8 mouse cellular contexts compared by ENCODE assay signal in the genomic region with DNA sequence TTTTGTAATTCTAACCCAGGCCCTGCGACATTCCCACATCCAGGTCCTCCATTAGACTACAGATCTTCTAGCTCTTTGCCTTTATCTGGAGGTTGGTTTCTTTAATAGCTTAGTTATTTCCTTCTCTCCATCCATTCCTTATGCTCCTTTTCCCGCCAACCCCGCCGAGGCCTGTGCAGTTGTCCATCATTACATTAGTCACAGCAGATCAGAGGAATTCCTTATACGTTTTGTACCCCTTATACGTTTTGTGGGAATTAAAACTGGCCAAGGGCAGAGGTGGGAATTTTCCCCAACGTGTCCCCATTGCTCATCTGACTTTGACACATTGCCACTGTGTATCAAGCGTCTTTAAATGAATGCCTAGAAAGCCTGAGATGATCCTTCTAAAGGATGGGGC. TPM values are rescaled to one million over a fixed set of nuclear protein-coding genes. Genes with fewer than 3 reads are reported as not detected.
DNase-seq lines count a peak whose midpoint lies in the region; ATAC-seq and TF ChIP-seq lines count a peak whose summit lies in the region.

No protein-coding gene starts in this region.

- no peak for ATAC-seq in heart, postnatal 0 days (ENCODE audit: insufficient read depth, low read depth)
- ATAC-seq in forebrain, embryonic 15.5 days (replicated peaks): peak; percentile 24; the same call in 1 of the 2 replicates

- H3K4me3 ChIP-seq in heart, postnatal 0 days (ENCODE audit: low read depth, low read length): peak overlapping the region; percentile 64
- H3K4me3 ChIP-seq in ES-E14 (ENCODE audit: insufficient read depth in 1 of 2, low read depth in 1 of 2, low read length in 2 of 2, poor library complexity in 1 of 2, severe bottlenecking in 1 of 2) (peak overlapping the region; percentile 76 to 84), macrophage (ENCODE audit: inconsistent target) (peak overlapping the region; percentile 92; the same call in 1 of the 2 replicates)
- peak overlapping the region; percentile 81 for H3K4me3 ChIP-seq in forebrain, embryonic 15.5 days

- in situ Hi-C loops in ES-E14 (cut with MboI; ENCODE audit: low sequenced_read_pairs in 2 of 2, unreplicated experiment in 2 of 2): no loop called here

- DNase-seq in heart, postnatal 0 days (ENCODE audit: low spot score): no peak
- no peak for DNase-seq in heart, postnatal 25 days (ENCODE audit: low spot score)
- DNase-seq in ES-E14 (ENCODE audit: low read depth, low spot score): no peak
- no peak for DNase-seq in urinary bladder, adult 18-20 months (ENCODE audit: low spot score in 2 of 2)
- no peak for DNase-seq in urinary bladder, adult 2 months (ENCODE audit: low spot score)
- no peak for DNase-seq in ovary, postnatal 10 days (ENCODE audit: low spot score)

- WGBS in heart, postnatal 0 days: 49% methylated on average over 8 of the region's 8 CpGs
- 43% methylated on average over 8 of the region's 8 CpGs for WGBS in forebrain, embryonic 15.5 days
- 76% methylated on average over 8 of the region's 8 CpGs for WGBS in macrophage (ENCODE audit: missing documents)

- peak overlapping the region; percentile 69 for H3K4me2 ChIP-seq in heart, postnatal 0 days (ENCODE audit: low read depth, low read length)
- H3K4me2 ChIP-seq in forebrain, embryonic 15.5 days (replicated peaks): peak overlapping the region; percentile 48

- H3K27ac ChIP-seq in heart, postnatal 0 days (ENCODE audit: low read depth): no peak overlapping the region
- H3K27ac ChIP-seq in ES-E14 (ENCODE audit: insufficient read depth, low read depth, low read length, poor library complexity, severe bottlenecking) (no peak overlapping the region), macrophage (no peak overlapping the region)
- H3K27ac ChIP-seq in forebrain, embryonic 15.5 days (replicated peaks): no peak overlapping the region

- no peaks in the 10 kb centered on the region for H3K27me3 ChIP-seq in heart, postnatal 0 days (ENCODE audit: control insufficient read depth, insufficient read depth, low read length)
- peaks cover 6% of the 10 kb centered on the region; the same call in 1 of the 2 replicates for H3K27me3 ChIP-seq in forebrain, embryonic 15.5 days

- peaks cover 29% of the 10 kb centered on the region; the same call in 1 of the 2 replicates for H3K79me2 ChIP-seq in macrophage (ENCODE audit: inconsistent target)

- no peaks in the 10 kb centered on the region; the same call in 1 of the 2 replicates for H3K36me3 ChIP-seq in heart, postnatal 0 days (replicated peaks; ENCODE audit: control insufficient read depth, insufficient read depth, low read length)
- H3K36me3 ChIP-seq in ES-E14 (ENCODE audit: control insufficient read depth, insufficient read depth, low read length, poor library complexity, severe bottlenecking): no peaks in the 10 kb centered on the region
- H3K36me3 ChIP-seq in forebrain, embryonic 15.5 days: no peaks in the 10 kb centered on the region
- no peaks in the 10 kb centered on the region for H3K36me3 ChIP-seq in macrophage (ENCODE audit: inconsistent target)

- TF ChIP-seq CTCF in heart, postnatal 0 days (IDR thresholded peaks at IDR 0.05; ENCODE audit: low read depth): no peak

- H3K9me3 ChIP-seq in heart, postnatal 0 days (replicated peaks; ENCODE audit: control insufficient read depth, low read length): no peaks in the 10 kb centered on the region
- no peaks in the 10 kb centered on the region for H3K9me3 ChIP-seq in ES-E14 (ENCODE audit: control insufficient read depth, insufficient read depth, low read depth, low read length)
- no peaks in the 10 kb centered on the region for H3K9me3 ChIP-seq in forebrain, embryonic 15.5 days

- no peak for TF ChIP-seq EP300 in heart, postnatal 0 days (IDR thresholded peaks at IDR 0.05; ENCODE audit: low read depth)

- H3K9ac ChIP-seq in heart, postnatal 0 days (replicated peaks; ENCODE audit: low read depth, low read length): no peak overlapping the region
- 0 out of 2 replicates have a peak overlapping the region, but pooled peaks have one; percentile 49 for H3K9ac ChIP-seq in ES-E14 (ENCODE audit: insufficient read depth, low read depth, low read length, poor library complexity, severe bottlenecking)
- H3K9ac ChIP-seq in forebrain, embryonic 15.5 days (replicated peaks): peak overlapping the region; percentile 77

- peaks cover 13% of the 10 kb centered on the region for H3K4me1 ChIP-seq in heart, postnatal 0 days (ENCODE audit: control insufficient read depth, insufficient read depth)
- H3K4me1 ChIP-seq in ES-E14 (ENCODE audit: control insufficient read depth in 2 of 2, insufficient read depth in 2 of 2, low read length in 2 of 2, poor library complexity in 1 of 2): peaks cover 0 to 2% of the 10 kb centered on the region in 2 experiments; a peak in 1 of 4 replicates
- H3K4me1 ChIP-seq in forebrain, embryonic 15.5 days: peaks cover 30% of the 10 kb centered on the region

- intact Hi-C loops in heart, postnatal 25 days (cut with DNase I): no loop called here

TF ChIP-seq in ES-E14, 5 proteins besides CTCF, POLR2A, EP300 and RAD21:
- TF ChIP-seq CHD2 (IDR thresholded peaks at IDR 0.05; ENCODE audit: low read depth, low read length) (no peak), ZNF384 (IDR thresholded peaks at IDR 0.05; ENCODE audit: low read depth, low read length) (no peak), MAFK (IDR thresholded peaks at IDR 0.05; ENCODE audit: insufficient read depth, low read depth, low read length) (no peak), HCFC1 (IDR thresholded peaks at IDR 0.05; ENCODE audit: borderline replicate concordance, insufficient read depth, low read length) (no peak), ZC3H11A (IDR thresholded peaks at IDR 0.05; ENCODE audit: borderline replicate concordance, low read depth, low read length) (no peak)

RNA-seq across cellular contexts. Expression of a gene that starts 0.3 kb away (rescaled TPM):
- total RNA-seq in heart, postnatal 0 days (2014; rRNA removed; ENCODE audit: low replicate concordance): not detected in 2 replicates
- polyA plus RNA-seq in heart, postnatal 0 days (2015; fragmentation: Nextera tagmentation; extraction: Ambion mirVana): not detected in 2 replicates
- not detected for total RNA-seq in heart, postnatal 25 days (2021)
- total RNA-seq in ES-E14 (2012; rRNA removed): 0.13 and 0.16 TPM in 2 replicates
- 0.24 and 0.41 TPM in 2 replicates for polyA plus RNA-seq in forebrain, embryonic 15.5 days (2015; fragmentation: Nextera tagmentation; extraction: Ambion mirVana)
- not detected for total RNA-seq in macrophage (2018; cell fraction: chromatin; rRNA removed)
- total RNA-seq in macrophage (2018; cell fraction: cytosol; rRNA removed): not detected
- not detected for total RNA-seq in macrophage (2018; cell fraction: nucleus; rRNA removed)
- not detected in 3 replicates for polyA plus RNA-seq in macrophage (2018)
- polyA plus RNA-seq in urinary bladder, adult 2 months (2012; rRNA removed): not detected in 2 replicates

RNA-seq across cellular contexts. Expression of a gene that starts 0.6 kb away (rescaled TPM):
- 15.2 and 36.8 TPM in 2 replicates for total RNA-seq in heart, postnatal 0 days (2014; rRNA removed; ENCODE audit: low replicate concordance)
- polyA plus RNA-seq in heart, postnatal 0 days (2015; fragmentation: Nextera tagmentation; extraction: Ambion mirVana): 46.1 and 46.6 TPM in 2 replicates
- total RNA-seq in heart, postnatal 25 days (2021): 10 to 100 TPM; 30.7 to 34.4 TPM
- total RNA-seq in ES-E14 (2012; rRNA removed): 95.7 and 109 TPM in 2 replicates
- polyA plus RNA-seq in forebrain, embryonic 15.5 days (2015; fragmentation: Nextera tagmentation; extraction: Ambion mirVana): 46.2 and 46.5 TPM in 2 replicates
- total RNA-seq in macrophage (2018; cell fraction: chromatin; rRNA removed): 10 to 100 TPM; 14.8 to 47.0 (median 32.8) TPM
- total RNA-seq in macrophage (2018; cell fraction: cytosol; rRNA removed): 10 to 100 TPM; 10.3 to 17.9 (median 14.0) TPM
- total RNA-seq in macrophage (2018; cell fraction: nucleus; rRNA removed): 10 to 100 TPM in 25 of 26 experiments, 1 to 10 TPM in 1; 9.4 to 45.4 (median 24.2) TPM
- 9.1 to 16.0 TPM (median 13.3 TPM) in 3 replicates for polyA plus RNA-seq in macrophage (2018)
- 18.9 and 19.3 TPM in 2 replicates for polyA plus RNA-seq in urinary bladder, adult 2 months (2012; rRNA removed)

RNA-seq across cellular contexts. Expression of a gene that starts 39.3 kb away (rescaled TPM):
- not detected in 2 replicates for total RNA-seq in heart, postnatal 0 days (2014; rRNA removed; ENCODE audit: low replicate concordance)
- polyA plus RNA-seq in heart, postnatal 0 days (2015; fragmentation: Nextera tagmentation; extraction: Ambion mirVana): 0.08 TPM in 1 of 2 replicates, not detected in the other
- total RNA-seq in heart, postnatal 25 days (2021): not detected
- total RNA-seq in ES-E14 (2012; rRNA removed): 0.09 TPM in 1 of 2 replicates, not detected in the other
- 0.19 and 0.31 TPM in 2 replicates for polyA plus RNA-seq in forebrain, embryonic 15.5 days (2015; fragmentation: Nextera tagmentation; extraction: Ambion mirVana)
- not detected for total RNA-seq in macrophage (2018; cell fraction: chromatin; rRNA removed)
- not detected for total RNA-seq in macrophage (2018; cell fraction: cytosol; rRNA removed)
- total RNA-seq in macrophage (2018; cell fraction: nucleus; rRNA removed): not detected
- polyA plus RNA-seq in macrophage (2018): not detected in 3 replicates
- not detected in 2 replicates for polyA plus RNA-seq in urinary bladder, adult 2 months (2012; rRNA removed)

RNA-seq across cellular contexts. Expression of a gene that starts 43.1 kb away (rescaled TPM):
- not detected in 2 replicates for total RNA-seq in heart, postnatal 0 days (2014; rRNA removed; ENCODE audit: low replicate concordance)
- not detected in 2 replicates for polyA plus RNA-seq in heart, postnatal 0 days (2015; fragmentation: Nextera tagmentation; extraction: Ambion mirVana)
- not detected for total RNA-seq in heart, postnatal 25 days (2021)
- not detected in 2 replicates for total RNA-seq in ES-E14 (2012; rRNA removed)
- not detected in 2 replicates for polyA plus RNA-seq in forebrain, embryonic 15.5 days (2015; fragmentation: Nextera tagmentation; extraction: Ambion mirVana)
- total RNA-seq in macrophage (2018; cell fraction: chromatin; rRNA removed): not detected
- total RNA-seq in macrophage (2018; cell fraction: cytosol; rRNA removed): not detected
- total RNA-seq in macrophage (2018; cell fraction: nucleus; rRNA removed): not detected
- polyA plus RNA-seq in macrophage (2018): not detected in 3 replicates
- polyA plus RNA-seq in urinary bladder, adult 2 months (2012; rRNA removed): 0.12 and 0.15 TPM in 2 replicates
